Mouse (Mus musculus) kidney, adult 8-10 months (tissue): Measurements from ENCODE around the gene Gmds.

Experiments used
- DNase-seq, 2 experiments: peaks; one replicate each; pipeline ENCODE4 v3.0.0; 2022

The Gmds gene

DNA sequence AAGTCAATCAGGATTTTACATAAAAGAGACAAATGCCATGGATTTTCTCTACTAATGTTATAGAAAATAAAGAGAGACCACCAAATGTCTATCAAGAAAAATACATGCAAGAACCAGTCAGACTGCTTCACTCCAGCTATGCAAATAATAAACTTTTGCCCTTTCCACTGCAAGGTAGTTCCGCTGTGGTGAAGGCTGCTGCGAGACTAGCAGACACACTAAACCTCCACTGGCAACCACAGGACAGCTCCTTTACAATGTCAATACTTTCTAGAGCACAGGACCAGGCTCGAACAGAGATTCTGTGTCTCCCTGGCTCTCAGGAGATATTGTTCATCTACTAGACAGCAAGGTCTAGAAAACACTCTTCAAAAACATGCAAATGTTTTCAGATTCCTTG, 71.8 kb downstream of the Gmds start:
- no peak for DNase-seq

- DNase-seq: no peak
Measured at GRCm38 (mm10) chr13:32256121-32256520, 82.4 kb downstream of the Gmds start.

GRCm38 (mm10) chr13:32252276-32252675, 86.3 kb downstream of the Gmds start:
- no peak for DNase-seq

DNA sequence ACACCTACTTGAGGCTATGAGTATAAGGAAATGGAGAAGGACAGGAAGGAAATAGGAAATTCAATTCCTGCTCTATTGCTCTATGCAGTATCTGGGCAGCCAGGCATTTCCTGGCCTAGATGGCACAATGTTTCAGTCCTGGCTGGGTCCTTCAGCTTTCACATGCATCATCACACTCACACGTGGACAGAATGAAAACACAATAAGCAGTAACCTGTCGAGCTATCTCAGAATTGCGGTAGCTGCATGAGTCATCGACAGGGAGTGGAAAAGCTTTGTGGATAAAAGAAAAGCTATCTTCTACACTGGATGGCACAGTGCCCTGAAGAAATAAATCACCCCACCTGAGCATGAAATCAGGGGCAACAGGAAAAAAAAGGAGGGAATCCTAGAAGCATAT, 96.3 kb downstream of the Gmds start:
- DNase-seq: no peak

DNA sequence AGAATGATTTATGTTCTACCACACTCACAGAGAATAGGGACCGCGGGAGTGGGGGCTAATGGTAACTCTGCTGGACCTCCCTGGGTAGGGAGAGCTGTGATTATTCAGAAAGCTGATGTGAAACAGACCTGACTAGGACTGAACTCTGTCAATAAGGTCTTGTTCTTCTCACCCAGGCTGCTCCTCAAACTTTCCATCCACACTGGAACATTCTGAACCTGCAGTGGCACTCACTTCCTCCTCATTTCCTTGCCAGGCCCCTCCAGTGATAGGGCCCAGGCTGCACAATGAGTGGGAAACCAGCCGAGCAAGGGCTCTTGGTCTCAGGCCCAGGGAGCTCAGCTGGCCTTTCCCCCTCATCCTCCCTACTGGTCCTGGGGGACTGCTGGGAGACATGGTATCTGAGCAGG, 102.3 kb downstream of the Gmds start:
- peak; percentile 13 to 15 for DNase-seq

- no peak for DNase-seq
Measured at GRCm38 (mm10) chr13:32235046-32235445, 103.5 kb downstream of the Gmds start.

DNA sequence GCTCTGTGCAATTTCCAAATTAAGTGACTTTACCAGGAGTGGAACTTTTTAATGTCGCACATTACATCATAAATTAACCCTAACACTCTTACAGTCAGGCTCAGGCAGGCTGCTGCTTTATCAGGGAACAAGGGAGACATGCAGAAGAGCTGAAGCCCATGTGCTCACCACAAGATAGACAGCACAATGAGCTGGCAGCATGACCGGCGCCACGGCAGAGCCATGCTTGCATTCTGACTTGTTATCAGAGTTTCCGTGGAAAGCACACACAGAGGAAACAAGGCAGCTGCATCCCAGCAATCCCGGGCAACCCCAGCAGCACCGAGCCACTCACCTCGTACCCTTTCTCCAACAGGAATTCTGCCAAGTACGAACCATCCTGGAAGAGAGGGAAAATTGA, 104.5 kb downstream of the Gmds start:
- peak; percentile 2 to 4 for DNase-seq

DNA sequence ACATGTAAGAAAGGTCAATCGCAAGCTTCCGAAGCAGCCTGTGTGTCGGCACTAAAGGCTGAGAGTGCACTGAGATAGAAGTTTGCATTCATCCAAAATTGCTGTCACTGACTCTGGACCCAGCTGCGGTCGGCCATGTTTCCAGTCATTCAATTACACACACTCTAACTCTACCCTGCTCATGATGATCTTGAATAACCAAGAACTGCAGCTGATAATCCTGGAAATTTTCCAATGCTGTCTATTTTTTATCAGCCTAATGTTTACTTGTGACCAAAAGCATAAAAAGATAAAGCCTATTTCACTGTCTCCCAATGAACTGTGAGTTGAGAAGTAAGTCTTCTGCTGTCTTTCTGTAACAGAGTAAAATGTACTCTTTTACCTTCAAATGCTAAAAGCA, 106.1 kb downstream of the Gmds start:
- DNase-seq: no peak

DNA sequence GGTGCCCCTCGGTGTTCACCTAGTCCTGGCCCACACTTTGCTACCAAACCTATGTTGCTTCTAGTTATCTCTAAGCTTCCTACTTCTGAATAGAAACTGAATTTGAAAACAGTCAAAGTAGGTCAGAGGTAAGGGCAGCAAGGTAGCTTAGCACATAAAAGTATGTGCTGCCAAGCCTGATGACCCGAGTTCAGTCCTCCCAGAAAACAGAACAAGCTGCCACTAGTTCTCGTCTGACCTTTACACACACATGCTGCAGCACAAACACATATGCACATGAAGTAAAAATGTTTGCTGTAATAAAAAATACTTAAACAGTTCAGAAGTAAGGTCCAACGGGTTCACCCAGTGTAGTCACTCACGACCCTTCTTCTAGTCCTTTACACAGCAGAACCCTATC, 106.6 kb downstream of the Gmds start:
- no peak for DNase-seq

GRCm38 (mm10) chr13:32227874-32228562, 110.5 kb downstream of the Gmds start:
- DNase-seq: no peak

DNA sequence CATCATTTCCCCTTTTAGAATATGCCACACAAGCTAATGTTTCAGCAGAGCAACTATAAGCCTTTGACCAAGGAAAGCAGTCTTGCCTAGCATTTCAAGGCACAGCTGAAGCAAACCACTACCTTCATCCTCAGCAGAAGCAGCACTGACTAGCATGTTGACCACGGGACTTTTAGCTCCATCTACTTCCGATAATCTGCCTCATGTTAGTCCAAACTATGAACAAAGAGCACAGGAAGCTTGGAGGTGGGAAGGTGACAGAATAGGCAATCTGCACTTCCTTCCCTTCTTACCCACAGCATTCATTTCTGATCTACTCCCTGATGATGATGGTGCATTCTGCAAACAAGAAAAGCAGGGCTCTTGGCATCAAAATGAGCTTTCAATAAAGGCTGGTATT, 120.9 kb downstream of the Gmds start:
- DNase-seq: no peak

DNA sequence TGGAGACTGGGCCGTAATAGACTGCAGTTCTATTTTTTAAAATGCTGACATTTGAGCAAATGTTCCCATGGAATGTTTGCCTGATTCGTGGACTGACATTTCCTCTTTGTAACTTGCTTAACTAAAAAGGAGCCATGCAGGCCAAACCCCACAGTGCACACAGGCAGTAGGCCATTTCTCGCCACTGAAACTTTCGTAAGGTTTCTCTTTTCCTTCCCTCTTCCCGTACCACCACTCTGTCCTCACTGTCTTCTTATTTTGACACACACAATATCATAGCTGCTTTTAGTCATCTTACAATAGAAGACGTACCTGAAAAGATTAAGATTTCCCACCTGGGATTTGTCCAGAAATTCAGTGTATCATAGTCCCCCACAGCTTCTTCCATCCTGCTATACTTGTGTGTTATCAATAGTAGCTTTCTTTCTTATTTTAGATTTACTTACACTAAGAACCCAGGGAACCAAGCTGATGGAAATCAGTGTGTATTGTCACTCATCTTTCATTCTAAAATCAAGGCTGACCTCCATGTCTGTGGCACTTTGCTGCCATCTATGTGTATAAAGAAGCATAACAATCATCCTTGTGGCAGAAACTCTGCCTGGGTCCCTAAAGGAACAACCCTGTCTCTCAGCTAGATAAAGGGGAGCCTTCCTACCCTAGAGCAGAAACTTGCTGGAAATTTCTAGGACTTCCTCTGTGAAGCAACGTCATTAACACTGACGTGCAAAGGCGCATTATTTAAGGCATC, 124.7 kb downstream of the Gmds start:
- DNase-seq: peak; percentile 18 to 23

DNA sequence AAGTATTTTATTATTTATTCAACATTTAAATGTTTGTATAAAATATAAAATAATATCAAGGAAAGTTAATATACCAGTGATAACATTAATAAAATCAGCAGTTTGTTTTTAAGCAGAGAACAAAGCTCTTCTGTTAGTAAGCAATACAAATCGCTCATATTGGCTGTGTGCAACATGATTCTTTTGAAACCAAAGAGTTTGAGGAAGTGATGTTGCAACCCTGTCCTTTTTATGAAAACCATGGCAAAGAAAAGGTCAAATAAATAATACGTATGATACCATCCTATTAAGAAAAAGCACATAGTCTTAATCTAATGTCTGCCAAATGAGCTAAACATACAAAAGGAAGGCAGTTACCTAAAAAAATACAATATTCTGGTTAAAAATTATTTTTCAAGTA, 126.4 kb downstream of the Gmds start:
- no peak for DNase-seq

DNA sequence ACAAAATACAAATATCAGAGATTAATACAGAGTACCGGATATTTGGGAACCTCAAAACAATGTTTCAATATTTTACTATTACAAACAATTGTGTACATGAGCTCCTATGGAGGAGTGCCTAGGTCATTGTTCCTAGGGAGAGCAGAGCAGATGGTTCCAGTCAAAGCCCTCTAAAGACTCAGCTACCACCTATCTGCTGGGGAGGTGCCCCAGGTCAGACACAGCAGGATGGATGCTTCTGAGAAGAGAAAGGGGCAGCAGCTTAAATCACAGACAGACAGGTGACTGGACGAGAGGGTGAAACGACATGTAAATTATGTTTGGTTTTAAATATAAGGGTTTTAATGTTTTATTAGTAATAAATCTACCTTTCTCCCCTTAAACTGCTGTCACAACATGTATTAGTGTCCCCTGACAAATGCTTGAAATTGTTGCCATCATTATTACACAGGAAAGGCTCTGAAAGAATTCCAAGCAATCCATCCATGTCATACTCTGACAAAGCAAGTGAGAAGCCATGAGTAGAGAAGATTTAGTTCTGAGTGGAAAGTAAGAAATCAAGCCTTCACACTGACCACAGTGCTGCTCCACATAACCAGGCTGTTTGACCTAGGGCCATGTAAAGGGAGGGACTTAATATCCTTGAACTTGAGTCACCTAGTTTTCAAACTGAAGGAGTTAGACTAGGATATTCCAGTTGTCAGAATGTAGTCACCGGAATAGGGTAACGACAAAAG, 131.2 kb downstream of the Gmds start:
- no peak for DNase-seq

DNA sequence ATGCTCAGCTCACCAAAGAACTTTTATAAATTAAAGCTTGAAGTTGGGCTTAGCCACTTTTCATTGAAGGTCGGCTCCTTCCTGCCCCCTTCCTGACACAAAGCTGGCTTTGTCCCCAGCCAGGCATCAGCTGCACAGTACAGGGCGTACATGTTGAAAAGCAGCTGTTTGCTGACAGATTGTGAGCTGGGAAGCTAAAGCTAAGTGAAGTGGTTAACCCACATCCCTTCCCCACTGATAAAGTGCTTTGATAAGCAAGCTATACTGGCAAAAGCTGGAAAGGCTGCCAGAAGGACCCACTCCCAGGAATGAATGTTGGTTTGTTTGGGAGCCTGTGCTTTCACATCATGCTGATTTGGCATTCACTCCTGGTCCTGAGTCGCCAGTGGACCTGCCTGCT, 158.6 kb downstream of the Gmds start:
- no peak for DNase-seq

GRCm38 (mm10) chr13:32178682-32179081, 159.9 kb downstream of the Gmds start:
- no peak for DNase-seq

- DNase-seq: no peak
Measured at GRCm38 (mm10) chr13:32177852-32178453, 160.6 kb downstream of the Gmds start.

GRCm38 (mm10) chr13:32175028-32175427, 163.5 kb downstream of the Gmds start:
- peak in 1 of 2 experiments; percentile 56 for DNase-seq

DNA sequence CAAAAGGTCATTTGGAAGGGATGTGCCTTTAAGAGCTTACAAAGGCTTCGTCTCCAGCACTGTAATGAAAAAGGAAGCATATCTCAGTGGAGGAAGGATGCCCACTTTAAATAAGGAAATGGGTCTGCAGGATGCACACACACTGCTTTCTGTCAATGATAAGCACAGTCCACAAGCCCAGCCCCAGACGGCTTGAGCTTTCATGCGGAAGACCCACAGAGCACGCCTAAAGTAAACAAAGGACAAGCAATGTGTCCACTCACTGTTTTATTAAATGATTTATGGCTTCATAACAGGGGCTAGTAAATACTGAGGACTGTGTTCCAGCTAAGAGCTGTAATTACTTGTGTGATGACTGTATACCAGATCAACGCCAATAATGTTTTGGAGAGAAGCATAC, 169.4 kb downstream of the Gmds start:
- DNase-seq: peak; percentile 30 to 48

DNA sequence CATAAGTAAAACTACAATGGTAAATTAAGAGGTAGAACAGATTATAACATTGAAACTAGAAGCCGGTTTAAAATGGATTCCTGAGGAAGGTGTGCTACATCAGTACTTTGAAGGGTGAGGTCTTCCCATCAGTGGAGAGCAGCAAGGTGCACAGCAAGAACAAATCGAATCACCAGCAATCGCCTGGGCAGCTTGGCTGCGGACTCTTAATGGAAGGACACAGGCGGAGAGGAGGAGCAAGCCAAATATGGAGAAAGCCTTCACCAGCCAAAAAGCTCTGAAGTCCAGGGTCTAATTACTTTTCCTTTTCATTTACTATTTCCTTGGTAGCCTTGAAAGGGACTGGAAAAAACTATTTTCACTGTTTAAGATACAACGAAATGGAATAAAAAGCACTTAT, 170.7 kb downstream of the Gmds start:
- DNase-seq: peak in 1 of 2 experiments; percentile 3

- DNase-seq: no peak
Measured at GRCm38 (mm10) chr13:32165581-32165980, 173.0 kb downstream of the Gmds start.

GRCm38 (mm10) chr13:32161567-32161966, 177.0 kb downstream of the Gmds start:
- DNase-seq: no peak

DNA sequence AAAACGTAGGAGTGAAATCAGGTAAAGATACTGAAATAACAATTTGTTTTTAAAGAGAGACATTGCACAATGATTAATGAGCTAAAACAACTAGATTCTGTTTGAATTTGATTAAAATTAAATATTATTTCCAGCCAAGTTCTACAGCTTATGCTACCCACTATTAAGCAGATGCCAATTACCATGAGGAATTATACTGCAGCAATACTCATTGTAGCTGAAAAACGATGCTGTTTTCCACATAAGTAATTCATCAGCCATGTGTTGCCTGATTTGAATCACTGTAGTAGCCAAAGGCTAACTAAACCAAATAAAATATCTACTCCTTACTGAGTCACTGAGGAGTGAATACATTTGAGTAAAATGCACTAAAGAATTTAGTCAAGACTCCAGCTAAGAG, 180.3 kb downstream of the Gmds start:
- DNase-seq: no peak
